Comparison of ENCODE assay signal across 17 mouse cellular contexts in genomic region chr9:54641548-54641947, GRCm38 (mm10). TPM values are rescaled to one million over a fixed set of nuclear protein-coding genes. Genes with fewer than 3 reads are reported as not detected.
A peak's percentile ranks its signal among the peaks of the same experiment; 100 is the strongest.
DNase-seq lines count a peak whose midpoint lies in the region; TF ChIP-seq lines count a peak whose summit lies in the region.
"Had no signal": no experiment of that assay in that cellular context is flagged by ENCODE, and none has a peak within 500 bp of the region (broad histone marks: within the 10 kb centered on the region; RNA-seq: fewer than 3 reads in every experiment).

No protein-coding gene starts in this region.

- no peak for TF ChIP-seq RAD21 in CH12.LX (IDR thresholded peaks at IDR 0.05; ENCODE audit: low read depth, low read length)

- H3K36me3 ChIP-seq in CH12.LX (replicated peaks in 1 of 2; ENCODE audit: control insufficient read depth in 1 of 2, insufficient read depth in 1 of 2, low read length in 1 of 2) (peaks cover 3 to 41% of the 10 kb centered on the region in 2 experiments), myocyte (ENCODE audit: control insufficient read depth, insufficient read depth) (no peaks in the 10 kb centered on the region)
- H3K36me3 ChIP-seq: embryonic facial prominence, embryonic 10.5 days; embryonic facial prominence, embryonic 12.5 days; forebrain, embryonic 15.5 days had no signal

- H3K4me2 ChIP-seq in CH12.LX (ENCODE audit: insufficient read depth, low read depth, poor library complexity, severe bottlenecking) (peak overlapping the region; percentile 77), myocyte (ENCODE audit: low read depth) (peak overlapping the region; percentile 70)
- H3K4me2 ChIP-seq: embryonic facial prominence, embryonic 12.5 days; forebrain, embryonic 13.5 days; forebrain, embryonic 15.5 days had no signal

- peak; percentile 45 for DNase-seq in CH12.LX (ENCODE audit: extremely low read depth)
- DNase-seq in layer of hippocampus, adult 8-10 months (ENCODE audit: low spot score in 2 of 2) = no peak
- DNase-seq in left cerebral cortex, adult 18-20 months (ENCODE audit: low spot score in 2 of 2) = no peak
- DNase-seq in left cerebral cortex, adult 9 months (ENCODE audit: low spot score in 2 of 2) = no peak
- DNase-seq: B cell, adult 2 months; cerebellum, adult 11-12 months; cerebellum, adult 2 months; cerebellum, adult 9-10 months; cerebellum, postnatal 10 days; cerebellum, postnatal 25 days; forebrain, postnatal 0 days had no signal

- no peaks in the 10 kb centered on the region for H3K27me3 ChIP-seq in CH12.LX (replicated peaks)
- H3K27me3 ChIP-seq in myocyte (ENCODE audit: control insufficient read depth, insufficient read depth, insufficient read length) = no peaks in the 10 kb centered on the region
- H3K27me3 ChIP-seq: embryonic facial prominence, embryonic 12.5 days; forebrain, embryonic 13.5 days; forebrain, embryonic 15.5 days; Patski had no signal

- peaks cover 27 to 85% of the 10 kb centered on the region in 2 experiments for H3K4me1 ChIP-seq in CH12.LX (ENCODE audit: control insufficient read depth in 1 of 2, insufficient read depth in 2 of 2)
- H3K4me1 ChIP-seq: embryonic facial prominence, embryonic 12.5 days; forebrain, embryonic 15.5 days had no signal

- H3K27ac ChIP-seq in CH12.LX (ENCODE audit: insufficient read depth, low read depth) = no peak overlapping the region
- H3K27ac ChIP-seq: embryonic facial prominence, embryonic 10.5 days; embryonic facial prominence, embryonic 12.5 days; forebrain, embryonic 13.5 days; forebrain, embryonic 15.5 days had no signal

- H3K79me2 ChIP-seq in CH12.LX (replicated peaks; ENCODE audit: control insufficient read depth, extremely low read depth, insufficient read depth, poor library complexity, severe bottlenecking) (0 out of 2 replicates have a peak, but pooled peaks cover 4% of the 10 kb centered on the region), myocyte (ENCODE audit: control insufficient read depth, insufficient read depth) (peaks cover 14% of the 10 kb centered on the region)

- peak overlapping the region in 2 of 3 experiments; percentile 65 to 67 for H3K4me3 ChIP-seq in CH12.LX (replicated peaks in 1 of 3; ENCODE audit: low read depth in 2 of 3, low read length in 2 of 3, poor library complexity in 1 of 3)
- peak overlapping the region; percentile 26 for H3K4me3 ChIP-seq in myocyte
- H3K4me3 ChIP-seq: embryonic facial prominence, embryonic 10.5 days; embryonic facial prominence, embryonic 12.5 days; forebrain, embryonic 13.5 days; forebrain, embryonic 15.5 days had no signal

- TF ChIP-seq CTCF in CH12.LX (conservative IDR thresholded peaks at IDR 0.05 in 1 of 2, IDR thresholded peaks at IDR 0.05 in 1 of 2; ENCODE audit: low read depth in 2 of 2, low read length in 2 of 2) = no peak

- H3K9ac ChIP-seq in CH12.LX (ENCODE audit: insufficient read depth, low read depth) = peak overlapping the region; percentile 75
- H3K9ac ChIP-seq: embryonic facial prominence, embryonic 12.5 days; forebrain, embryonic 13.5 days; forebrain, embryonic 15.5 days; forebrain, postnatal 0 days had no signal

- dilution Hi-C loops in CH12.LX (cut with MboI; ENCODE audit: extremely low pct_ligation_motif_present, extremely low pct_unique_long_range_greater_than_20kb, low sequenced_read_pairs) = no loop called here

- no peak overlapping the region for H3ac ChIP-seq in myocyte (ENCODE audit: control insufficient read depth, insufficient read length)

- in situ Hi-C loops in CH12.LX (cut with MboI; ENCODE audit: low pct_ligation_motif_present, low pct_unique_long_range_greater_than_20kb, low sequenced_read_pairs) = no loop called here

- TF ChIP-seq POLR2A in CH12.LX (IDR thresholded peaks at IDR 0.05; ENCODE audit: low read depth, low read length) (no peak), myocyte (IDR thresholded peaks at IDR 0.05; ENCODE audit: insufficient read length, low read depth) (no peak)

- TF ChIP-seq EP300 in CH12.LX (IDR thresholded peaks at IDR 0.05; ENCODE audit: low read length) = no peak

- H3K9me3 ChIP-seq in CH12.LX (replicated peaks; ENCODE audit: low read length) = no peaks in the 10 kb centered on the region
- H3K9me3 ChIP-seq: embryonic facial prominence, embryonic 10.5 days; embryonic facial prominence, embryonic 12.5 days; forebrain, embryonic 13.5 days; forebrain, embryonic 15.5 days had no signal

TF ChIP-seq in CH12.LX, 34 proteins besides CTCF, POLR2A, EP300 and RAD21:
- TF ChIP-seq MAFK (IDR thresholded peaks at IDR 0.05; ENCODE audit: insufficient replicate concordance, low read length) = peak; percentile 87
- TF ChIP-seq MXI1 (IDR thresholded peaks at IDR 0.05; ENCODE audit: low read depth, low read length) = peak; percentile 52; the same call in 1 of the 2 replicates
- TF ChIP-seq POLR2AphosphoS2 (IDR thresholded peaks at IDR 0.05; ENCODE audit: low read depth, low read length) = no peak

TF ChIP-seq in myocyte, 11 proteins besides CTCF, POLR2A, EP300 and RAD21:
- no peak for TF ChIP-seq E2F4 (IDR thresholded peaks at IDR 0.05; ENCODE audit: insufficient read depth)
- TF ChIP-seq TCF12 (IDR thresholded peaks at IDR 0.05; ENCODE audit: insufficient read depth, poor library complexity, severe bottlenecking) = no peak
- TF ChIP-seq USF1 (IDR thresholded peaks at IDR 0.05; ENCODE audit: low read depth) = no peak
- no peak for TF ChIP-seq POLR2AphosphoS2 (IDR thresholded peaks at IDR 0.05; ENCODE audit: insufficient read length, low read depth)
- no peak for TF ChIP-seq SRF (IDR thresholded peaks at IDR 0.05; ENCODE audit: control insufficient read depth, insufficient read length, low read depth)
- no peak for TF ChIP-seq MYOD1 (IDR thresholded peaks at IDR 0.05; ENCODE audit: control insufficient read depth in 1 of 3, insufficient read length in 2 of 3, low read depth in 2 of 3)
- TF ChIP-seq MAX (IDR thresholded peaks at IDR 0.05; ENCODE audit: low read depth) = no peak
- TF ChIP-seq CEBPB (IDR thresholded peaks at IDR 0.05; ENCODE audit: insufficient read depth, poor library complexity, severe bottlenecking) = no peak
- TF ChIP-seq MYOG (IDR thresholded peaks at IDR 0.05; ENCODE audit: control insufficient read depth in 1 of 3, insufficient read depth in 1 of 3, insufficient read length in 2 of 3, low read depth in 2 of 3) = no peak
- no peak for TF ChIP-seq TCF3 (IDR thresholded peaks at IDR 0.05; ENCODE audit: insufficient read length, low read depth)
- TF ChIP-seq REST (IDR thresholded peaks at IDR 0.05; ENCODE audit: insufficient read depth, insufficient read length) = no peak

RNA-seq across cellular contexts. Expression of gene Acsbg1, which starts 20.1 kb away (rescaled TPM):
- total RNA-seq in CH12.LX (2012; rRNA removed) (13.7 and 16.8 TPM in 2 replicates), CH12.LX (2014; rRNA removed) (24.0 and 25.8 TPM in 2 replicates)
- polyA plus RNA-seq in CH12.LX (2012; ENCODE audit: insufficient read length, low read depth) (23.6 and 24.7 TPM in 2 replicates), myocyte (2012; fragmentation: generic; extraction: Trizol) (48.0 TPM)
- 100 to 1,000 TPM; 101 to 114 (median 106) TPM for total RNA-seq in layer of hippocampus, adult 8-10 months (2022)
- 100 to 1,000 TPM; 109 to 126 TPM for total RNA-seq in left cerebral cortex, adult 18-20 months (2021)

RNA-seq across cellular contexts. Expression of gene Idh3a, which starts 55.4 kb away (rescaled TPM):
- total RNA-seq in CH12.LX (2012; rRNA removed) = 102 and 135 TPM in 2 replicates
- 192 and 198 TPM in 2 replicates for total RNA-seq in CH12.LX (2014; rRNA removed)
- 178 and 186 TPM in 2 replicates for polyA plus RNA-seq in CH12.LX (2012; ENCODE audit: insufficient read length, low read depth)
- polyA plus RNA-seq in myocyte (2012; fragmentation: generic; extraction: Trizol) = 88.5 TPM
- 100 to 1,000 TPM; 161 to 184 (median 169) TPM for total RNA-seq in layer of hippocampus, adult 8-10 months (2022)
- 100 to 1,000 TPM; 194 to 212 TPM for total RNA-seq in left cerebral cortex, adult 18-20 months (2021)

RNA-seq across cellular contexts. Expression of gene Dnaja4, which starts 57.1 kb away (rescaled TPM):
- 2.3 and 2.4 TPM in 2 replicates for total RNA-seq in CH12.LX (2012; rRNA removed)
- total RNA-seq in CH12.LX (2014; rRNA removed) = 0.81 and 0.95 TPM in 2 replicates
- polyA plus RNA-seq in CH12.LX (2012; ENCODE audit: insufficient read length, low read depth) = 1.1 and 1.8 TPM in 2 replicates
- 11.7 TPM for polyA plus RNA-seq in myocyte (2012; fragmentation: generic; extraction: Trizol)
- total RNA-seq in layer of hippocampus, adult 8-10 months (2022) = 10 to 100 TPM; 39.8 to 61.1 (median 47.2) TPM
- 10 to 100 TPM; 49.6 to 51.2 TPM for total RNA-seq in left cerebral cortex, adult 18-20 months (2021)

Comparison
In these comparisons a context has a peak if more than half of its experiments do, and no peak if none do; other contexts are left out.
1. RNA of gene Dnaja4, which starts 57.1 kb away (total RNA-seq): 39.8 to 61.1 TPM in layer of hippocampus, adult 8-10 months and 49.6 to 51.2 TPM in left cerebral cortex, adult 18-20 months; 0.81 to 2.4 TPM in CH12.LX; every median in the first group is over 10 times any median in the second.